Mouse (Mus musculus) myocyte (in vitro differentiated cells): ENCODE results near the gene Ern1. TPM values are rescaled to one million over a fixed set of nuclear protein-coding genes. Genes with fewer than 3 reads are reported as not detected.
A peak's percentile ranks its signal among the peaks of the same experiment; 100 is the strongest.

Source experiments
- H3K27me3 ChIP-seq: one replicate; pipeline ENCODE4 v1.6.1; 2011; ENCODE audit not compliant: control insufficient read depth, insufficient read depth, insufficient read length
- H3K36me3 ChIP-seq: one replicate; pipeline ENCODE4 v1.6.1; 2011; ENCODE audit not compliant: control insufficient read depth, insufficient read depth
- H3K4me2 ChIP-seq: one replicate; pipeline ENCODE4 v1.6.1; 2011; ENCODE audit warnings: low read depth, control low read depth
- H3K4me3 ChIP-seq: one replicate; pipeline ENCODE4 v1.5.1; 2011; ENCODE audit warnings: mild to moderate bottlenecking, control low read depth, moderate library complexity
- H3K79me2 ChIP-seq: one replicate; pipeline ENCODE4 v1.6.1; 2011; ENCODE audit not compliant: control insufficient read depth, insufficient read depth
- H3ac ChIP-seq: one replicate; pipeline ENCODE4 v1.6.1; 2011; ENCODE audit not compliant: control insufficient read depth, insufficient read length
- CEBPB ChIP-seq: IDR thresholded peaks from 2 replicates; pipeline ENCODE4 v1.6.1; 2011; ENCODE audit warnings: mild to moderate bottlenecking, moderate library complexity; ENCODE audit not compliant: poor library complexity, insufficient read depth, severe bottlenecking
- E2F4 ChIP-seq: IDR thresholded peaks from one replicate; pipeline ENCODE4 v1.6.1; 2011; ENCODE audit warnings: mild to moderate bottlenecking, control low read depth, moderate library complexity; ENCODE audit not compliant: insufficient read depth
- MAX ChIP-seq: IDR thresholded peaks from one replicate; pipeline ENCODE4 v1.6.1; 2011; ENCODE audit warnings: low read depth, mild to moderate bottlenecking, control low read depth
- MYOD1 ChIP-seq, 3 experiments: IDR thresholded peaks; one replicate each; pipeline ENCODE4 v1.6.1; 2011; ENCODE audit warnings: control low read depth in 2 of 3, low read depth in 2 of 3, mild to moderate bottlenecking in 2 of 3, moderate library complexity in 1 of 3; ENCODE audit not compliant: insufficient read length in 2 of 3, control insufficient read depth in 1 of 3
- MYOG ChIP-seq, 3 experiments: IDR thresholded peaks; one replicate each; pipeline ENCODE4 v1.6.1; 2011; ENCODE audit warnings: control low read depth in 2 of 3, low read depth in 2 of 3, mild to moderate bottlenecking in 2 of 3; ENCODE audit not compliant: insufficient read length in 2 of 3, control insufficient read depth in 1 of 3, insufficient read depth in 1 of 3
- POLR2A ChIP-seq: IDR thresholded peaks from one replicate; pipeline ENCODE4 v1.6.1; 2011; ENCODE audit warnings: low read depth, mild to moderate bottlenecking, control low read depth, moderate library complexity; ENCODE audit not compliant: insufficient read length
- POLR2AphosphoS2 ChIP-seq: IDR thresholded peaks from one replicate; pipeline ENCODE4 v1.6.1; 2011; ENCODE audit warnings: low read depth, control low read depth; ENCODE audit not compliant: insufficient read length
- REST ChIP-seq: IDR thresholded peaks from one replicate; pipeline ENCODE4 v1.6.1; 2011; ENCODE audit warnings: mild to moderate bottlenecking, control low read depth, moderate library complexity; ENCODE audit not compliant: insufficient read depth, insufficient read length
- SRF ChIP-seq: IDR thresholded peaks from one replicate; pipeline ENCODE4 v1.6.1; 2011; ENCODE audit warnings: low read depth; ENCODE audit not compliant: control insufficient read depth, insufficient read length
- TCF12 ChIP-seq: IDR thresholded peaks from one replicate; pipeline ENCODE4 v1.6.1; 2011; ENCODE audit warnings: mild to moderate bottlenecking, control low read depth; ENCODE audit not compliant: poor library complexity, insufficient read depth, severe bottlenecking
- TCF3 ChIP-seq: IDR thresholded peaks from one replicate; pipeline ENCODE4 v1.6.1; 2011; ENCODE audit warnings: low read depth, control low read depth; ENCODE audit not compliant: insufficient read length
- USF1 ChIP-seq: IDR thresholded peaks from one replicate; pipeline ENCODE4 v1.6.1; 2011; ENCODE audit warnings: low read depth, mild to moderate bottlenecking, control low read depth, moderate library complexity
- polyA plus RNA-seq: library from polyadenylated mRNA; unstranded; fragments of >200 nt; fragmentation: generic; extraction: Trizol; gene quantifications from one replicate; pipeline ENCODE4 v1.2.1, GENCODE M21; 2012; ENCODE audit warnings: missing spikeins

Gene Ern1
- polyA plus RNA-seq, 1 experiment, result 20.4 TPM

DNA sequence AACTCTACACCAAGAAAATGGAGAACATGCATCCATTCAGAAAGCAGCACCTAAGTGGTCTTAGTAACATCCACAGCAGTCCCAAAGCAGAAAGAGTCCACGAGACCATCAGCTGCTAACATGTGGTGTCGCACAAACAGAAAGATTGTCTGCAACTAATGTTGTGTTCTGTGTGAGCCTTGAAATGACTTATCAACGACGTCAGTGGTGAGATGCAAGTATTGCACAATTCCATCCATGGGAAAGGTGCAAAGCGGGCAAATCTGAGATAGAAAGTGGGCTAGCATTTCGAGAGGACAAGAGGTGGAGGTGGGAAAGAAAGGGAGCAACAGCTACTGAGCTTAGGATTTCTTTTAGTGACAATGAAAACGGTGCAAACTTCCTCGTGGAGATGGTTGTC is 4.8 kb downstream of the Ern1 start:
- H3K4me2 ChIP-seq, result peak overlapping the region; percentile 74
- H3K79me2 ChIP-seq, result peaks cover 89% of the 10 kb centered on the region
- H3K36me3 ChIP-seq, result no peaks in the 10 kb centered on the region
- H3K4me3 ChIP-seq, result no peak overlapping the region
- no peaks in the 10 kb centered on the region for H3K27me3 ChIP-seq
- H3ac ChIP-seq, result no peak overlapping the region
- no peak for TF ChIP-seq MYOD1 (IDR thresholded peaks at IDR 0.05; ENCODE audit: control insufficient read depth in 1 of 3, insufficient read length in 2 of 3, low read depth in 2 of 3)
- TF ChIP-seq CEBPB, result peak; percentile 88
- TF ChIP-seq MAX, result no peak
- TF ChIP-seq TCF3, result no peak

DNA sequence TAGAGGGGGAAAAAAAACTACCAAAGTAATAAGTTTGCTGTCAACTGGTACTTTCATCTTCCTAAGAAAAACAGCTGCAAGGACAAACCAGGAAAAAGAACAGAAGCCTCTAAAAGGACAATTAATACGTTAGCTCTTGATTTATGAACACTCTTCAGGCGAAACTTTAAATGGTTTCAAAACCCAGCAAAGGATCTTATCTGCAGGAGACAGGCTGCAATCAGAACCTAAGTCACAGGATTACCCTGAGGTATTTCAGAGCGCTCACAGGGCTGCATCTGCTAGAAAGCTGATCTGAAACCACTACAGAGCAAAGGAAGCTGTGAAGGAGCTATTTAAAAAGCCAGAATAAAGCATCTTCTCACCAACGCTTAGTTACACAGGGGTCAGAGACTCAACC is 6.0 kb downstream of the Ern1 start:
- H3K4me2 ChIP-seq, result peak overlapping the region; percentile 74
- no peak for TF ChIP-seq USF1
- TF ChIP-seq MAX, result no peak
- no peak for TF ChIP-seq POLR2AphosphoS2
- no peak for TF ChIP-seq TCF3
- TF ChIP-seq TCF12, result no peak
- TF ChIP-seq CEBPB, result no peak
- no peak for TF ChIP-seq REST
- no peak for TF ChIP-seq SRF
- TF ChIP-seq E2F4, result no peak
- TF ChIP-seq MYOG (IDR thresholded peaks at IDR 0.05; ENCODE audit: control insufficient read depth in 1 of 3, insufficient read depth in 1 of 3, insufficient read length in 2 of 3, low read depth in 2 of 3), result no peak
- TF ChIP-seq POLR2A, result no peak
- no peak for TF ChIP-seq MYOD1 (IDR thresholded peaks at IDR 0.05; ENCODE audit: control insufficient read depth in 1 of 3, insufficient read length in 2 of 3, low read depth in 2 of 3)
- H3ac ChIP-seq, result no peak overlapping the region
- no peaks in the 10 kb centered on the region for H3K36me3 ChIP-seq
- no peak overlapping the region for H3K4me3 ChIP-seq
- no peaks in the 10 kb centered on the region for H3K27me3 ChIP-seq
- peaks cover 99% of the 10 kb centered on the region for H3K79me2 ChIP-seq

DNA sequence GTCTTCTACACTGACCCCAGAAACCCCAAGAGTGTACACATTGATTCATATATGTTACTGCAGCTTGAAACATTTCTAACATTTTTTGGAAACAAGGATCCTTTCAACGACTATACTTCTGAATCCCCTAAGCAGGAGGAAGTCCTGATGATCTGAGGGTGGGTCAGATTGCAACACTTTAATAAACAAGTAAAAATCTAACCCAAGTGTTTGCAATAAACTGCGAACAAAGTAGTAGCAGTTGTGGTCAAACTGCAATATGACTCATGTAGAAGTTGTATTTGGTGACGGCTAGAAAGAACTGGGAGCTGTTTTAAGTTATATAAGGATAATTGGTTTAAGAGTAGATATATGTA is 7.1 kb downstream of the Ern1 start:
- Histone ChIP-seq H3K27me3 (no peaks in the 10 kb centered on the region), H3ac (no peak overlapping the region), H3K79me2 (peaks cover 99% of the 10 kb centered on the region), H3K36me3 (no peaks in the 10 kb centered on the region), H3K4me3 (no peak overlapping the region), H3K4me2 (peak overlapping the region; percentile 74)
- TF ChIP-seq TCF12 (no peak), CEBPB (peak; percentile 95)

DNA sequence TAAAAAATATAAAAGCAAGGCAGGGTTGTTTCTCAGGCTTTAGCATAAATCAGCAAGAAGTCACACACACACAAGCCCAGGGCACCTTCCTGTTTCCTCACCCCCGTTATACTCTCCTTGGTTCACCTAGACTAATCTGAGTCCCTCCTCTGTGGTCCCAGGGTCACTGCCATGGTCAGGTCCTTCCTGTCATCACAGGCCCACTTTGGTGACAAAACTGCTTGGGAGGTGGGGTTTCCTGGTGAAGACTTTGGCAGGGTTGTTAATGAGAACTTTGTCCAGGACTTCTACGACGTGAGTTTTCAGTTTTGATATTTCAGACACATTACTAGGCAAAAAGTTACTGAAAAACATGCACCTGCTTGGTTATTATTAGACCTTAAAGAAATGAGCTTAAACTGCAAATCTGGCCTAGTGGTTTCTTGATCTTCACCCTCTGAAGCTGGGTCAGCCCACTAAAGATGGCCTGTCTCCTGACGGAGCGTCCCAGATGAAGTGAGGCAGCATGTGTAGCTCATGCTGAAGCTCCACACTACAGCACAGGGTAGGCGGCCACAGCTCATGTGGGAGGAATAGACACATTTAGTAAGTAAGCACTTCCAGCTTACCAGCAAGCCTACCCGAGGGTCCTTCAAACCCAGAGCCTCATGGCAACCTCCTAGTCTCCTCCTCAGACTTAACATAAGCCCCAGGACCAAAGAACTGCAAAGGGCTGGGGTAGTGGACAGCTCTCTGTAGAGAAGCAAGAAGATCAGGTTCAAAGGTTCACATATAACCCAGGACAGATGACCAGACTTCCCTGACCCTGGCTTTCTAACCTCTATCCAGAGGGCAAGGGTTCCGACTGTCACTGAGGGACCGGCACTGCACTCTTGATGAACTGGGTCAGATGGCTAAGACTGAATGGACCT is 7.8 kb downstream of the Ern1 start:
- H3K27me3 ChIP-seq, result no peaks in the 10 kb centered on the region
- H3ac ChIP-seq, result no peak overlapping the region
- H3K79me2 ChIP-seq, result peaks cover 99% of the 10 kb centered on the region
- no peak overlapping the region for H3K4me3 ChIP-seq
- H3K36me3 ChIP-seq, result no peaks in the 10 kb centered on the region
- peak overlapping the region; percentile 74 for H3K4me2 ChIP-seq
- no peak for TF ChIP-seq SRF
- TF ChIP-seq E2F4, result no peak
- TF ChIP-seq POLR2A, result no peak
- TF ChIP-seq MAX, result no peak
- TF ChIP-seq TCF3, result no peak
- TF ChIP-seq CEBPB, result no peak
- no peak for TF ChIP-seq TCF12
- no peak for TF ChIP-seq POLR2AphosphoS2
- TF ChIP-seq REST, result no peak
- no peak for TF ChIP-seq MYOG (IDR thresholded peaks at IDR 0.05; ENCODE audit: control insufficient read depth in 1 of 3, insufficient read depth in 1 of 3, insufficient read length in 2 of 3, low read depth in 2 of 3)
- no peak for TF ChIP-seq USF1
- TF ChIP-seq MYOD1 (IDR thresholded peaks at IDR 0.05; ENCODE audit: control insufficient read depth in 1 of 3, insufficient read length in 2 of 3, low read depth in 2 of 3), result no peak

DNA sequence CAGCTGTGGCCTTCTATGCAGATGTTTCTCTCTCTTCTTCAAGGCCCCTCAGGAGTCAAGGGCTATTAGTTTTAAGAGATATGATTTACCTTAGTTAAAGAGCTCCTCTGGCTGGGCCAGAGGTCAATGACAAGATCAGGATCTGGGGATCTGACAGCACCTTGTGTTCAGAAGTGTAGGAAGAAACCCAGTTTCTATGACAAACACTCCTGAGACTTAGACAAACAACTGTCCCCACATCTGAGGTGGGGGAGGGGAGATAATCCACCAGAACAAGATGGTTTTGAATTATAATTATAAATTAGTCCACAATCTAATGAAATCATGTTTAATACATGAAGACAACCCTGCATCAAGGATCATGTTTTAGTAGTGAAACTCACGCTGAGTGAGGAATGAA is 8.9 kb downstream of the Ern1 start:
- H3K79me2 ChIP-seq, result peaks cover 99% of the 10 kb centered on the region
- H3K36me3 ChIP-seq, result no peaks in the 10 kb centered on the region
- H3K27me3 ChIP-seq, result no peaks in the 10 kb centered on the region
- H3K4me3 ChIP-seq, result no peak overlapping the region
- TF ChIP-seq POLR2A (no peak), TCF3 (no peak), REST (no peak), E2F4 (no peak), TCF12 (no peak), USF1 (no peak), MAX (no peak)
- no peak overlapping the region for H3ac ChIP-seq
- H3K4me2 ChIP-seq, result no peak overlapping the region
